ENCODE assay signal across 9 mouse cellular contexts in genomic region chr9:118228691-118229427, GRCm38 (mm10).
DNase-seq lines count a peak whose midpoint lies in the region; ATAC-seq and TF ChIP-seq lines count a peak whose summit lies in the region.
"Had no signal": no experiment of that assay in that cellular context is flagged by ENCODE, and none has a peak within 500 bp of the region (broad histone marks: within the 10 kb centered on the region; RNA-seq: fewer than 3 reads in every experiment).

No protein-coding gene starts in this region.

- H3K36me3 ChIP-seq in hindbrain, embryonic 15.5 days: no peaks in the 10 kb centered on the region

- peak overlapping the region; percentile 31 for H3K4me2 ChIP-seq in hindbrain, embryonic 15.5 days

- ATAC-seq in hindbrain, embryonic 15.5 days (ENCODE audit: low FRiP score, low read depth): peak; percentile 59; the same call in 1 of the 2 replicates

- H3K9ac ChIP-seq in hindbrain, embryonic 15.5 days: no peak overlapping the region
- H3K9ac ChIP-seq: liver, embryonic 14.5 days had no signal

- H3K9me3 ChIP-seq in hindbrain, embryonic 15.5 days: no peaks in the 10 kb centered on the region

- intact Hi-C loops in left cerebral cortex, postnatal 25 days (cut with DNase I): no loop called here

- H3K4me1 ChIP-seq in hindbrain, embryonic 15.5 days (replicated peaks): peaks cover 22% of the 10 kb centered on the region
- H3K4me1 ChIP-seq in lung, adult 2 months (ENCODE audit: control insufficient read depth, insufficient read depth, low read length): no peaks in the 10 kb centered on the region

- H3K27me3 ChIP-seq in hindbrain, embryonic 15.5 days: no peaks in the 10 kb centered on the region

- TF ChIP-seq CTCF in lung, adult 2 months (IDR thresholded peaks at IDR 0.05; ENCODE audit: insufficient read depth, low read length): no peak

- WGBS in hindbrain, embryonic 15.5 days: 31% methylated on average over 19 of the region's 19 CpGs
- 72% methylated on average over 19 of the region's 19 CpGs for WGBS in lung, adult 2 months

- DNase-seq in thymus, postnatal 4 days: peak; percentile 11
- no peak for DNase-seq in thymus, postnatal 36 days
- peak; percentile 39 to 82 for DNase-seq in cerebellum, postnatal 4 days (ENCODE audit: low spot score in 2 of 2)
- no peak for DNase-seq in kidney, postnatal 25 days
- DNase-seq in lung, adult 2 months: no peak
- DNase-seq in left cerebral cortex, postnatal 25 days (ENCODE audit: low spot score in 2 of 2): no peak
- DNase-seq: kidney, adult 9 months had no signal

- H3K4me3 ChIP-seq in hindbrain, embryonic 15.5 days: no peak overlapping the region
- H3K4me3 ChIP-seq in lung, adult 2 months (replicated peaks; ENCODE audit: extremely low read depth, low read depth, low read length): no peak overlapping the region

- H3K27ac ChIP-seq in hindbrain, embryonic 15.5 days (replicated peaks): 0 out of 2 replicates have a peak overlapping the region, but pooled peaks have one; percentile 3
- H3K27ac ChIP-seq: liver, embryonic 14.5 days had no signal

- TF ChIP-seq POLR2A in lung, adult 2 months (IDR thresholded peaks at IDR 0.05; ENCODE audit: borderline replicate concordance, extremely low read depth, low read depth, low read length): no peak

Comparison
In these comparisons a context has a peak if more than half of its experiments do, and no peak if none do; other contexts are left out.
1. DNase-seq: peak in thymus, postnatal 4 days (single experiment) and cerebellum, postnatal 4 days (2 of 2); none in thymus, postnatal 36 days (0 of 2), kidney, postnatal 25 days (0 of 2), lung, adult 2 months (single experiment) and left cerebral cortex, postnatal 25 days (0 of 2).